Mouse (Mus musculus): ENCODE data around the gene Hic2.

DNA sequence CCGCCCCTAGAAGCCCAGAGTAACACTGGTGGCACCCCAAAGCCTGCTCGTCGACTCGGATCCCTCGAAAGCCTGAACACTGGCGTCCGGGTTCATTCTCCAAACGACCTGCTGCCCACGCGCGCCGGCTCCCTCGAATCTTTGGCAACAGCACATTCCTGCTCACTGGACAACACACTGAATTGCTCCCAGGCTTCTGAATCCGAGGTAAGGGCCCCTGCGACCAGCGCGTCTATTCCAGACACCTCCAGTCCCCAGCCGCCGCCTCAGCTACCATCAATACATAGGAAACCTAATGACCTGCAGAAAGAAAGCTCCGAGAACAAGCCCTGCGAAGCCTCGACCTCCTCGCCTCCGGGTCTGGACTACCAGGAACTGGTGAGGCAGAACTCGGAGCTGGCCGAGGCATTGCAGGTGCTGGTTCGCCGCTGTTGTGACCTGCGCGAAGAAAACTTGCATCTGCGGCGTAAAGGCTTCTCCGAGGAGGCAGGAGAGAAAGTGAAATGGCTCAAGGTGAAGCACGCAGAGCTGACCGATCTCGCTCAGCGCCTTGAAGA is 23.9 kb upstream of the Hic2 start:
- TF ChIP-seq POLR2A (IDR thresholded peaks at IDR 0.05; ENCODE audit: insufficient read depth, low read depth, low read length) (no peak), CTCF (IDR thresholded peaks at IDR 0.05) (no peak)
